Mouse (Mus musculus): ENCODE measurements at regions not wholly inside any gene's neighbourhood (a gene's known extent, or its start where the extent isn't known, plus 50 kb on each side); places are given as distances from the start of the nearest gene placed in this dataset.

- no peak for TF ChIP-seq EP300 (optimal IDR thresholded peaks at IDR 0.05)
- TF ChIP-seq CTCF (IDR thresholded peaks at IDR 0.05; ENCODE audit: low read depth) = no peak
- H3K9ac ChIP-seq (ENCODE audit: low read length) = no peak overlapping the region
- H3K4me2 ChIP-seq (replicated peaks; ENCODE audit: low read depth) = no peak overlapping the region
- ATAC-seq (ENCODE audit: low FRiP score, low TSS enrichment) (no peak), DNase-seq (ENCODE audit: low spot score) (no peak)
- H3K27ac ChIP-seq (replicated peaks) = no peak overlapping the region
- no peaks in the 10 kb centered on the region for H3K4me1 ChIP-seq (replicated peaks; ENCODE audit: control insufficient read depth, insufficient read depth)
- 35% methylated on average over 14 of the region's 14 CpGs for WGBS
- H3K27me3 ChIP-seq (ENCODE audit: control insufficient read depth, insufficient read depth, low read length) = no peaks in the 10 kb centered on the region
- H3K9me3 ChIP-seq (ENCODE audit: control insufficient read depth, low read length) = no peaks in the 10 kb centered on the region
- H3K36me3 ChIP-seq (ENCODE audit: control insufficient read depth, insufficient read depth, low read length) = no peaks in the 10 kb centered on the region
- H3K4me3 ChIP-seq (ENCODE audit: low read depth, low read length) = no peak overlapping the region
Observed at GRCm38 (mm10) chr1:185125737-185126286, 78.1 kb upstream of the Rab3gap2 start.

GRCm38 (mm10) chr1:185121552-185121951 lies 82.4 kb upstream of the Rab3gap2 start:
- no peak overlapping the region for H3K4me2 ChIP-seq (replicated peaks; ENCODE audit: low read depth)
- 70% methylated on average over 2 of the region's 2 CpGs for WGBS
- no peak for TF ChIP-seq CTCF (IDR thresholded peaks at IDR 0.05; ENCODE audit: low read depth)
- TF ChIP-seq EP300 (optimal IDR thresholded peaks at IDR 0.05) = no peak
- no peak overlapping the region for H3K9ac ChIP-seq (ENCODE audit: low read length)
- H3K36me3 ChIP-seq (ENCODE audit: control insufficient read depth, insufficient read depth, low read length) = no peaks in the 10 kb centered on the region
- no peaks in the 10 kb centered on the region for H3K9me3 ChIP-seq (ENCODE audit: control insufficient read depth, low read length)
- no peaks in the 10 kb centered on the region for H3K4me1 ChIP-seq (replicated peaks; ENCODE audit: control insufficient read depth, insufficient read depth)
- H3K4me3 ChIP-seq (ENCODE audit: low read depth, low read length) = no peak overlapping the region
- no peak overlapping the region for H3K27ac ChIP-seq (replicated peaks)
- DNase-seq (ENCODE audit: low spot score) (no peak), ATAC-seq (ENCODE audit: low FRiP score, low TSS enrichment) (no peak)
- no peaks in the 10 kb centered on the region for H3K27me3 ChIP-seq (ENCODE audit: control insufficient read depth, insufficient read depth, low read length)

GRCm38 (mm10) chr1:185120416-185120815 lies 83.5 kb upstream of the Rab3gap2 start:
- Histone ChIP-seq H3K36me3 (ENCODE audit: control insufficient read depth, insufficient read depth, low read length) (no peaks in the 10 kb centered on the region), H3K4me3 (ENCODE audit: low read depth, low read length) (no peak overlapping the region), H3K4me2 (replicated peaks; ENCODE audit: low read depth) (no peak overlapping the region), H3K27me3 (ENCODE audit: control insufficient read depth, insufficient read depth, low read length) (no peaks in the 10 kb centered on the region), H3K9ac (ENCODE audit: low read length) (no peak overlapping the region), H3K27ac (replicated peaks) (no peak overlapping the region), H3K4me1 (replicated peaks; ENCODE audit: control insufficient read depth, insufficient read depth) (no peaks in the 10 kb centered on the region), H3K9me3 (ENCODE audit: control insufficient read depth, low read length) (no peaks in the 10 kb centered on the region)
- ATAC-seq (ENCODE audit: low FRiP score, low TSS enrichment) (no peak), DNase-seq (ENCODE audit: low spot score) (no peak)
- WGBS = 44% methylated on average over 2 of the region's 2 CpGs
- no peak for TF ChIP-seq EP300 (optimal IDR thresholded peaks at IDR 0.05)
- no peak for TF ChIP-seq CTCF (IDR thresholded peaks at IDR 0.05; ENCODE audit: low read depth)

- Histone ChIP-seq H3K9ac (ENCODE audit: low read length) (no peak overlapping the region), H3K27ac (replicated peaks) (no peak overlapping the region), H3K4me3 (ENCODE audit: low read depth, low read length) (no peak overlapping the region), H3K4me2 (replicated peaks; ENCODE audit: low read depth) (no peak overlapping the region), H3K36me3 (ENCODE audit: control insufficient read depth, insufficient read depth, low read length) (no peaks in the 10 kb centered on the region), H3K9me3 (ENCODE audit: control insufficient read depth, low read length) (no peaks in the 10 kb centered on the region), H3K27me3 (ENCODE audit: control insufficient read depth, insufficient read depth, low read length) (no peaks in the 10 kb centered on the region), H3K4me1 (replicated peaks; ENCODE audit: control insufficient read depth, insufficient read depth) (no peaks in the 10 kb centered on the region)
- DNase-seq (ENCODE audit: low spot score) = no peak
- 55% methylated on average over 5 of the region's 5 CpGs for WGBS
- ATAC-seq (ENCODE audit: low FRiP score, low TSS enrichment) = no peak
- TF ChIP-seq CTCF (IDR thresholded peaks at IDR 0.05; ENCODE audit: low read depth) (no peak), EP300 (optimal IDR thresholded peaks at IDR 0.05) (no peak)
Observed at GRCm38 (mm10) chr1:185117711-185118110, 86.2 kb upstream of the Rab3gap2 start.

- H3K4me3 ChIP-seq (ENCODE audit: low read depth, low read length) = no peak overlapping the region
- DNase-seq (ENCODE audit: low spot score) (no peak), ATAC-seq (ENCODE audit: low FRiP score, low TSS enrichment) (no peak)
- no peak overlapping the region for H3K9ac ChIP-seq (ENCODE audit: low read length)
- no peaks in the 10 kb centered on the region for H3K36me3 ChIP-seq (ENCODE audit: control insufficient read depth, insufficient read depth, low read length)
- TF ChIP-seq CTCF (IDR thresholded peaks at IDR 0.05; ENCODE audit: low read depth) (no peak), EP300 (optimal IDR thresholded peaks at IDR 0.05) (no peak)
- H3K27me3 ChIP-seq (ENCODE audit: control insufficient read depth, insufficient read depth, low read length) = no peaks in the 10 kb centered on the region
- no peak overlapping the region for H3K27ac ChIP-seq (replicated peaks)
- H3K4me1 ChIP-seq (replicated peaks; ENCODE audit: control insufficient read depth, insufficient read depth) = no peaks in the 10 kb centered on the region
- H3K9me3 ChIP-seq (ENCODE audit: control insufficient read depth, low read length) = no peaks in the 10 kb centered on the region
- no peak overlapping the region for H3K4me2 ChIP-seq (replicated peaks; ENCODE audit: low read depth)
- 73% methylated on average over 6 of the region's 6 CpGs for WGBS
Observed at GRCm38 (mm10) chr1:185113687-185114086, 90.2 kb upstream of the Rab3gap2 start.

- Histone ChIP-seq H3K4me3 (ENCODE audit: low read depth, low read length) (no peak overlapping the region), H3K4me2 (replicated peaks; ENCODE audit: low read depth) (no peak overlapping the region), H3K9me3 (ENCODE audit: control insufficient read depth, low read length) (no peaks in the 10 kb centered on the region), H3K36me3 (ENCODE audit: control insufficient read depth, insufficient read depth, low read length) (no peaks in the 10 kb centered on the region), H3K4me1 (replicated peaks; ENCODE audit: control insufficient read depth, insufficient read depth) (no peaks in the 10 kb centered on the region), H3K9ac (ENCODE audit: low read length) (no peak overlapping the region), H3K27ac (replicated peaks) (no peak overlapping the region), H3K27me3 (ENCODE audit: control insufficient read depth, insufficient read depth, low read length) (no peaks in the 10 kb centered on the region)
- ATAC-seq (ENCODE audit: low FRiP score, low TSS enrichment) (no peak), DNase-seq (ENCODE audit: low spot score) (no peak)
- 57% methylated on average over 4 of the region's 4 CpGs for WGBS
- TF ChIP-seq EP300 (optimal IDR thresholded peaks at IDR 0.05) (no peak), CTCF (IDR thresholded peaks at IDR 0.05; ENCODE audit: low read depth) (no peak)
Observed at GRCm38 (mm10) chr1:185112017-185112399, 91.9 kb upstream of the Rab3gap2 start.
